Mouse (Mus musculus) ovary, adult 18-20 months (tissue): ENCODE results near the gene Vps9d1.
A peak's percentile ranks its signal among the peaks of the same experiment; 100 is the strongest.
"Not testable (repeated sequence)": the region's sequence is repeated elsewhere in the genome, so short reads cannot be mapped to it uniquely, and the experiment has no call there.

Experiments used
- DNase-seq: peaks from one replicate; pipeline ENCODE4 v3.0.0; 2022; ENCODE audit warnings: low spot score, mixed read lengths

The Vps9d1 gene

GRCm38 (mm10) chr8:123254099-123254885 is at the start of gene Vps9d1, which contains the start of gene Zfp276:
Gene Vps9d1 (minus strand): TSS chr8:123254348.
Gene Zfp276 (plus strand): TSS chr8:123254195.
- peak; percentile 77 for DNase-seq

- no peak for DNase-seq
These were observed 44.2 kb upstream of the Vps9d1 start for GRCm38 (mm10) chr8:123298301-123298700.

DNA sequence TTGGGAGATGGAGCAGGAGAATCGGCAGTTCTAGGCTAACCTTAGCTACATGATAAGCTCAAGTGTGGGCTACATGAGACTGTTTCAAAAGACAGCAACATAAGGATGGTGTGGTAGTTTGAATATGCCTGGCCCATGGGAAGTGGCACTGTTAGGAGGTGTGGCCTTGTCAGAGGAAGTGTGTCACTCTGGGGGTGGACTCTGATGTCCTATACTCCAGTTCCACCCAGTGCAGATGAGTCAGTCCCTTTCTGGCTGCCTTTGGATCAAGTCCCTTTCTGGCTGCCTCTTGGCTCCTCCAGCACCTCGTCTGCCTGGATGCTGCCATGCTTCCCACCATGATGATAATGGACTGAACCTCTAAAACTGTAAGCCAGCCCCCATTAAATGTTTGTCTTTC is 38.6 kb upstream of the Vps9d1 start:
- DNase-seq = no peak

GRCm38 (mm10) chr8:123292281-123292680 is 38.1 kb upstream of the Vps9d1 start:
- DNase-seq = no peak

DNA sequence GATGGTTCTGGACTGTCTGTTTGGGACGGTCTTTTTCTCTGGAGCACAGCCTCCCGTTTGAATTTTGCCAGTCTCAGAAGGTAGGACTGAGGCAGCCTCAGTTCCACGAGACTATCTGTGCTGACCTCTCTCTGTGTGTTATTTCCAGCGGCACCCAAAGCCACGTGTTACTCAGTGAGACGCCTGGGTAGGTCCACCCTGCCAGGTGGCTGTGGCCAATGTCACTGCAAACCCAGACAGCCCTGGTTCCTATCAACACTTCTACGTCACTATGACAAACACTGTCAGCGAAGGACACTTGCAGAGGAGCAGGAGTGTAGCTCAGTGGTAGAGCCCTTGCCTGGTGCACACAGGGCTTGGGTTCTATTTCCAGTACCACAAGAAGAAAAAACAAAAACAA is 37.6 kb upstream of the Vps9d1 start:
- DNase-seq = no peak

DNA sequence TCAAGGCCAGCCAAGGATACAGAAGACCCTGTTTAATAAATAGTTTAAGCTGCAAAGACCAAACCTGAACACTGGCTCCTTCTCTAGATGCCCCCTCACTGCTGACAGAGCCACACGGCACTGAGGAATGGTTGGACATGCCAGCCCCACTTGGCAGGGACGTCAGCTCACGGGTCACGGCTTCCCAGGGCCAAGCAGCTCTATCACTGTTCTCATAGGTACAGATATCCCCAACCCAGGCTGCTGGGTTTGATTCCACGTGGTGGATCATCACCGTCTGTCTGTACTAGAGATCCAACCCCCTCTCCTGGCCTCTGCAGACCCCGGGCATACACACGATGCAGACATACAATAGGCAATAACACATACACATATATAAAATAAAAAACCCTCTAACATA is 36.5 kb upstream of the Vps9d1 start:
- DNase-seq = no peak

DNA sequence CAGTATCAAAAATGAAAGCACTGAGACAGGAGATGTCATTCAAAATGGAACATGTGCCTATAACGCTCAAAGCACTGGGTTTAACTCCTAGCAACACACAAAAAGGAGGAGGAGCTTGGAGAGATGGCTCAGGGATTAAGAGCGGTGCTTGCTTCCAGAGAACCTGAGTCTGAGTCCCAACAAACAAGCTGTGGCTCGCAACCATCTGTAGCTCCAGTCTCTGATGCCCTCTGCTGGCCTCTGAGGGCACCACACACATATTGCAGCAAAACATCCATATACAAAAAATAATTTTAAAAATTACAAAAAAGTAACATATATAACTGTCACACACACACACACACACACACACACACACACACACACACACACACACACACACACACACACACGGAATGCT is 36.0 kb upstream of the Vps9d1 start:
- no peak for DNase-seq

GRCm38 (mm10) chr8:123287362-123287761 is 33.2 kb upstream of the Vps9d1 start:
- no peak for DNase-seq

DNA sequence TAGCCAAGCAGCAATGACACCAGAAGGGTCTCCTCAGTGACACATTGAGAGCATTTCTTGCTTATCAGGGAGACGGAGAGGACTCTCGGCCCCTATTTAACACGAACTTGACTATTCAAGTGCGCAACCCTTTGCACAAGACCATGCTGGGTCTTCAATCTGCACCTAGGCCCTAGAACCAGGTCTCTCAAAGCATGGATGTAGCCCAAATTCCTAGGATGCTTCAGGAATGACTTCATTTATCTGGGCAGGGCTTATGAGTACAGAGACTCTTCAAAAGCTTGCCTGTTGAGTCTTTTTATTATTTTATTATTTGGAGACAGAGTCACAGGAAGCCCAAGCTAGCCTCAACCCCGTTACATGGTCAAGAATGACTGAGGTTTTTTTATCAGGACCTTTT is 30.3 kb upstream of the Vps9d1 start:
- no peak for DNase-seq

DNA sequence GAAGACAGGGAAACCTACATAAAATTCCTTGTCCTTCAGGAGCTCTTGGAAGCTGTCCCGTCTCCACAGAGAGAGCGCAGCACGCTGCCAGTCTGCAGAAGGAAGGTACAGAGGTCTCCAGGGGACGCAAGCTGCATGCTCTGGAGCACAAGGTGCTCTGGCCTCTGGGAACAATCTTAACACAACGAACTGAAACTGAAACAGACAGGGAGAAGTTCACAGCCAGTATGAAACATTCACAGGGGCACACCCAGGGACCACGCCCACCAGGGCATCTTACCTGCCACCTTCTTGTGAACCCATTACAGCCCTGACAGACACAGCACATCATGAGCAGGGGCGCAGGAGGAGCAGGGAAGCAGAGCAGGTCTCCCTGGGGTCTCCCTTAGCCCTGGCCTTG is 29.8 kb upstream of the Vps9d1 start:
- no peak for DNase-seq

GRCm38 (mm10) chr8:123282994-123283393 is 28.8 kb upstream of the Vps9d1 start:
- not testable (repeated sequence) for DNase-seq

DNA sequence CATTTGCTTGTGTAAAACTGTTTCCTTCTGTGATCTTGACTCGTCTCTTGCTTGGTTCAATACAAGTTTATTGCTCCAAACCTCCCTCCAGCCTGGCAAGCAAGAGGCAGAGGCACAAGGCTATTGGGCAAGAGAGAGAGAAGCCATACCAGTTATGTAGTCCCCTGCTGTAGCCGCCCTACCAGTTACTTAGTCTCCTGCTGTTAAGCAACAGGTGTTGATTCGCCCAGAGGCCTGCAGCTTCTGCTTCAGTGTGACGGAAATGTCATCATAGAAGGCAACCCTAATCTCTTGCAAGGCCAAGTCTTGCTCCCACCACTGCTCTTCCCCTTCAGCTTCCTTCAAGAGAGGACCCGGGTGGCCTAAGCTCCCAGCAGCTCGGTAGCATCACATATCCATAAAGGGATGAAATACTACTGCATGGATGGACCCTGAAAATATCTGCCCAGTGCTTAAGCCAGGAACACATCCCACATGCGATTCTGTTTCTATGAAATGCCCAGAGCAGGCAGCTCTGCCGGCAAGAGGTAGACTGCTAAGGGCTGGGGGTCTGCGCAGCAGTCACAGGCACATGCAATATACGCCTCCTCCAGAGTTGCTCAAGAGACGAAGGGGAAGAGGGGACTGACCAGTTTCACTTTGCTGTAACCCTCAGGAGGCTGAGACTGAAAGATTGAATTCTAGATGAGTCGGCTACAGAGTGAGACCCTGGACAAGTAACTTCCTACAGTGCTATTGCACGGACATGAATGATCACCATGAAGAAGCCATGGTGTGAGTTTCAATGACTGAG is 26.4 kb upstream of the Vps9d1 start:
- DNase-seq = no peak

DNA sequence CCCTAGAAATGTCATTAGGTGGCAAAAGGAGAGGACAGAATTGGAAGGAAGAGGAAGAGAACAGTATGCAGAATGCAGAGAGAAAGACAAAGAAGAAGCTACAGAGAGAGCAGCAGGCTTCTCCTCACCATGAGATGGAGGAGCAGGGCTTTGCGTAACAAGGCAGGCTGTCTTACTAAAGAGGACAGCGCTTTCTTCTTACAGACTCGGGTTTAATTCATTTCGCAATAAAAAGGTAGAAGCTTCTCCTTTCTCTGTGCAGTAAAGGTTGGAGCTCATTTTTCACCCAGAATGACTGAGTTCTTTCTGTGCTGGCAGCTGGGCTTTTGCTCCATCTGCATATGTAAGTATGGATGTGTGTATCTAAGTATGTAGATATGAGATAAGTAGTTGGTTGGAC is 25.7 kb upstream of the Vps9d1 start:
- DNase-seq = no peak

DNA sequence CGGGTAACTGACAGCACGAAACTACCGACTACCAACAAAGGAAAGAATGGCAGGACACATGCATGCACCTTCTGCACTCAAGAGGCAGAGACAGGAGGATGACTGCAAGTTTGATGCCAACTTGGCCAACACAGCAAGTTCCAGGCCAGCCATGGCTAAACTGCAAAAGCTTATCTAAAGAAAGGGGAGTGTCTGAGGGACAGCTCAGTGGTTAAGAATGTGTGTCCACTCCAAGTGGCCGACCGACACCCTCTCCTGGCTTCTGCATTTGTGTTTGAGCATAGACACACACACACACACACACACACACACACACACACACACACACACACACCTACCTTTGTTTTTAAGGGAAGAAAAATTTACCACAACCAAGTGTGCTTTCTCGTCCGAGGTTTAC is 24.3 kb upstream of the Vps9d1 start:
- DNase-seq = no peak

DNA sequence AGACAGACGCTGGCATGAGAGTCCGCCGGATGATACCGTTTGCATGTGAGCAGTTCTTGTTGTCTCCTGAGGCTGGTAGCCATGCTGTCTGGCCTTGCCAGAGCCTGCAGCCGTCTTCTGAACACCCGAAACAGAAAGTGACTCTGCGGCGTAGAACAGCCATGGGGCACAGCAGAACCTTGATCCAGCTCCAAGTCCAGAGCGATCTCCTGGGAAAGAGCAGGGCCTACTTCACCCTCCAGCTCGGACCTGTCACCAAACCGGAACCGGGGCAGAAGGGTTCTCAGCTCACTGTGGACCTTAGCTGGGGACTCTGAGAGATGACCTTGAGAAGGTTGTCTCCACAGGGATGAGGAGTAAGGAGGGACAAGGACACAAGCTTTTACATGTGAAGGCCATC is 20.9 kb upstream of the Vps9d1 start:
- no peak for DNase-seq

DNA sequence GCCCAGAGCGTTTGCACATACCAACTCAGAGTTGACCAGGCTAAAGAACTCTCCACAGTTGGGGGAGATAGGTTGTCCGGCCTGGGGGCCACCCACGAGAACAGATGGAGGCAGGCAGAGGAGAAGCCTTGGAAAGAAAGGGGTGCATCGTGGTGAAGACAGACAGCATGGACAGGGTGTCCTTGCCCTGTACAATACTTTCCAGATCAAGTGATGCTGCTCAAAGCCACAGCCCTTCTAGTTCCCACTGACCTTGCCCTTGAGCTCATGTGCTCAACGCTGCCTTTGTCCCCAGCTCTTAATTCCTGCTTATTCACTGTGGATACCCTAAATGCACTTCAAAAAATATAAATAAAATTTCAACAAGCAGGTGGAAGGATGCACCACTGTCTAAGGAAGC is 20.3 kb upstream of the Vps9d1 start:
- no peak for DNase-seq

- no peak for DNase-seq
These were observed 17.8 kb upstream of the Vps9d1 start for GRCm38 (mm10) chr8:123271901-123272300.

DNA sequence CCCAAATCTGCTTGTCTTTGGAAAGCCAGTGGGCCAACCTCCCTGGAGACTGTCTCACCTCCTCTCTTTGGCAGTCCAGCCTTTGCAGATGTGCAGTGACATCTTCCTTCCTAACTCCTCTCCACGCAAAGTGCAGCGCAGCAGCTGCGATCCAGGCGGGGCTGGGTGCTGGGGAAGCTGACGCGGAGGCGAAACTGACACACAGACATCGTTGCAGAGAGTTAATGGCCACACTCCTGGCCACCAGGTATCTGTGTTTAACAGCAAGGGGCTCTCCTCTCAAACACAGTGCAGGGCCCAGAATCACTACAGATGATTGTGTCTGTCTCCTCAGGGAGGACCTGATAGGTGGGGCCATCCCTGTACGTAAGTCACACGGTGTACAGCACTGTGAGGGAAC is 17.0 kb upstream of the Vps9d1 start:
- DNase-seq = no peak

- DNase-seq = no peak
These were observed 13.9 kb upstream of the Vps9d1 start for GRCm38 (mm10) chr8:123267926-123268656.

DNA sequence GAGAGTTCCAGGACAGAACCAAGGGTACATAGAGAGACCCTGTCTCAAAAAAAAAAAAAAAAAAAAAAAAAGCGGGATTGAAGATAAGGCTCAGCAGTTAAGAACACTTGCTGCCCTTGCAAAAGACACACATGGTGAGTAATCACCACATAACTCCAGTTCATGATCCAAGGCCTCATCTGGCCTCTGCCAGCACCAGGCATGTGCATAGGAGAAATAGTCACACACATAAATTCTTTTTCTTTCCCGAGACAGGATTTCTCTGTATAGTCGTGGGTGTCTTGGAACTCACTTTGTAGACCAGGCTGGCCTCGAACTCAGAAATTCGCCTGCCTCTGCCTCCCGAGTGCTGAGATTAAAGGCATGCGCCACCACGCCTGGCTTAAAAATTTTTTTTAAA is 3.4 kb upstream of the Vps9d1 start:
- DNase-seq = not testable (repeated sequence)

- DNase-seq = no peak
These were observed 3.0 kb upstream of the Vps9d1 start for GRCm38 (mm10) chr8:123257114-123257513.

DNA sequence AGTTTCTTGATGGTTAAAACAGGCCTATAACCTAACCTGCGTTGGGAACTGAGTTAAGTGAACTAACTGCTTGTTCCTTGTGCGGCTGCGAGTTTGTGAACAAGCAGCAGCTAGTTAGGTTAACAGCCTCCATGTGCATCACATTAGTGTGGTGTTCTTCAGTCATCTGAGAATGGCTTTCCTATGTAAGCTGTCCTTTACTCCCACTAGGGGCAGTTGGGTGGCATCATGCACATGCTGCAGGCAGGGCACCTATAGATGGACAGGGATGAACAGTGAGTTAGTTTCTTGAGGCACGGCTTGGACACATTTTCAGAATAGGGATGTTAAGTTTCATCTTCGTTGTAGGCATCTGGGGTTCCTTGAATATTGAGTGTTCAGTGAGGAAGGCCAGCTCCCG is 1.0 kb upstream of the Vps9d1 start:
- no peak for DNase-seq
